Mouse (Mus musculus): ENCODE results near the gene Smtnl2.
A peak's percentile ranks its signal among the peaks of the same experiment; 100 is the strongest.

GRCm38 (mm10) chr11:72429288-72429690, 17.8 kb upstream of the Smtnl2 start:
- TF ChIP-seq CTCF (IDR thresholded peaks at IDR 0.05; ENCODE audit: low read depth) (peak; percentile 95), EP300 (IDR thresholded peaks at IDR 0.05; ENCODE audit: low read depth) (no peak)
